Mouse (Mus musculus) embryonic facial prominence, embryonic 14.5 days (tissue): ENCODE results near the gene Glra1. TPM values are rescaled to one million over a fixed set of nuclear protein-coding genes. Genes with fewer than 3 reads are reported as not detected.

Experiments used
- ATAC-seq: fragments of 200-750 bp; cut with Nextera tagmentation; 2 replicates; pipeline ENCODE4 v1.8.0; 2017; ENCODE audit warnings: low read depth, moderate number of reproducible peaks, moderate TSS enrichment
- DNase-seq: peaks from one replicate; pipeline ENCODE4 v3.0.0-alpha.2; 2015; ENCODE audit warnings: low spot score
- H3K27ac ChIP-seq: fragments of 300-500 bp; sonication (generic); replicated peaks from 2 replicates; pipeline ENCODE4 v1.5.1; 2014; ENCODE audit warnings: low read depth, mild to moderate bottlenecking, low read length, moderate library complexity
- H3K27me3 ChIP-seq: fragments of 300-500 bp; sonication (generic); replicated peaks from 2 replicates; pipeline ENCODE4 v1.6.1; 2014; ENCODE audit warnings: low read length; ENCODE audit not compliant: control insufficient read depth, insufficient read depth
- H3K36me3 ChIP-seq: fragments of 300-500 bp; sonication (generic); 2 replicates; pipeline ENCODE4 v1.6.1; 2014; ENCODE audit warnings: low read length, mixed read lengths; ENCODE audit not compliant: control insufficient read depth, insufficient read depth
- H3K4me1 ChIP-seq: fragments of 300-500 bp; sonication (generic); 2 replicates; pipeline ENCODE4 v1.6.1; 2014; ENCODE audit warnings: antibody characterized with exemption, low read length; ENCODE audit not compliant: control insufficient read depth, insufficient read depth
- H3K4me2 ChIP-seq: fragments of 300-500 bp; sonication (generic); 2 replicates; pipeline ENCODE4 v1.6.1; 2014; ENCODE audit warnings: low read depth, mild to moderate bottlenecking, low read length, moderate library complexity, mixed read lengths
- H3K4me3 ChIP-seq: fragments of 300-500 bp; sonication (generic); 2 replicates; pipeline ENCODE4 v1.5.1; 2014; ENCODE audit warnings: low read depth, mild to moderate bottlenecking, low read length
- H3K9ac ChIP-seq: fragments of 300-500 bp; sonication (generic); 2 replicates; pipeline ENCODE4 v1.6.1; 2014; ENCODE audit warnings: low read depth, mild to moderate bottlenecking, low read length, moderate library complexity, mixed read lengths
- H3K9me3 ChIP-seq: fragments of 300-500 bp; sonication (generic); 2 replicates; pipeline ENCODE4 v1.6.1; 2016; ENCODE audit warnings: low read length; ENCODE audit not compliant: control insufficient read depth
- WGBS: fragments of 180-500 bp; shearing (Covaris S2); extraction: QIAGEN DNeasy Blood & Tissue Kit; methylation state at CpG from one replicate; pipeline ENCODE4 v1.1.7; 2014; 5-methylcytosine and 5-hydroxymethylcytosine counted together
- microRNA-seq: library from miRNA; unstranded; fragments of <30 nt; microRNA quantifications from one replicate; pipeline ENCODE4, GENCODE M21; 2016; ENCODE audit warnings: borderline number of aligned reads
- polyA plus RNA-seq: library from polyadenylated mRNA; unstranded; fragments of >200 nt; fragmentation: Nextera tagmentation; extraction: Ambion mirVana; gene quantifications from 2 replicates; pipeline ENCODE4 v1.2.1, GENCODE M21; 2014

Gene Glra1
- polyA plus RNA-seq, 1 experiment from 2014 or later: not detected

DNA sequence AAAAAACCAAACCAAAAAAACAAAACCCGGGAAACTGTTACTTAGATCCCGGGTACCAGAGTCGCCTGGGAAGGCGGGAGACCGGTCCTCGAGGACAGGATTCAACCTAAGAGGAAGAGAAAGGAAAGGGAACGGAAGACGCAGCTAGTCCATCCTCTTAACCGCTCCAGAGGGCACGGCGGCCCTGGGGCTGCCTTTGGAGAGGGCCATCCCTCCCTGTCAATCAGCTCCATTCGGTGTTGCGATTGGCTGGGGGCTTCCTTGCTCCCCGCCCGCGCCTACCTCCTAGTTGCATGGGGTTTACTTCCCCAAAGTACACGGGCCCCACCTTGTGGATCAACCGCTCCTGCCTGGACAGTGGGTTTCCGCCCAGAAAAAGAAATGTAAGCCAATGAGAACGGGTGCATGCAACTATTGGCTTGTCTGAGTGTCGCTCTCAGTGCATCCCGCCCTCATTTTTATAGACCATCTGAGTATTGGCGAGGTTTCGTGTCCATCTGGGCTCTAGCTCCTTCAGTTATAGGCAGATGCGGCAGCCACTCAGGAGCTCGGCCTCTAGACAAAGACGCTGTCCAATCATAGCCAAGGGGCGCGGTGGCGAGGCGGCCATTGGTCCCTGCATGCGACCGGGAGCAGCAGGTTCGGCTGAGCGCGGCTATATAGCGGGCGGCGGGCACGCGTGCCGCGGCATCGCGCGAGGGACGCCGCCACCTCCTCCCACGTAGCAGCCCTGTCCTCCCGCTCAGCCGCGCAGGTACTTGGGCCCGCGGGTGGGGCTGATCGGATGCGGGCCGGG, 138.8 kb downstream of the Glra1 start, which contains the start of gene G3bp1:
TSS of gene G3bp1 (plus strand) at position 638 of the 796 bp plus-strand sequence.
- WGBS: 0% methylated on average over 45 of the region's 57 CpGs
- Histone ChIP-seq H3K27me3 (no peaks in the 10 kb centered on the region), H3K4me3 (peak within 1 kb of the TSS; percentile 99), H3K36me3 (peaks cover 21% of the 10 kb centered on the region), H3K9me3 (no peaks in the 10 kb centered on the region), H3K27ac (peak within 1 kb of the TSS; percentile 92), H3K9ac (peak within 1 kb of the TSS; percentile 98), H3K4me2 (peak within 1 kb of the TSS; percentile 78), H3K4me1 (peaks cover 14% of the 10 kb centered on the region)
- peak; percentile 97 for ATAC-seq
- DNase-seq: peak; percentile 100

DNA sequence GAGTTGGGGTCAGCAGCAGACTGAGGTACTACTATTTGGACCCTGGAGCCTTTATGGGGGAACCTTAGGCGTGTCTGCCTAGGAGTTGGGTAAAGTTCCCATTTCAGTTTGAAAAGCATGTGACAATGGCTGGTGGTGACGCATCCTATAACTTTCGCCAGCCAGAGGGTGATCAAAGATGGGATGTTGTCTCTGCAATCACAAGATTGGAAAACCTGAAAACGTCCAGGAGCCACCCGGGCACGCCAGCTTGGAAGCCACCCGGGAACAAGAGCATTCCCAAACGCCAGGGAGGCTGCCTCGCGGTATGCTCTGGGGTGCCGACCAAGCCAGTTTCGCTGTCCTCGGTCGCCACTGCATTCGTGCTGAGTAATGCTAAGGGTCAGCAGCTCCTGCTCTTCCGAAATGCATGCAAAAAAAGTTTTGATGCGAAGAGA, 139.4 kb downstream of the Glra1 start:
- peak overlapping the region; percentile 92 for H3K27ac ChIP-seq
- H3K4me2 ChIP-seq: peak overlapping the region; percentile 78
- H3K9ac ChIP-seq: peak overlapping the region; percentile 71
- peaks cover 14% of the 10 kb centered on the region for H3K4me1 ChIP-seq
- H3K9me3 ChIP-seq: no peaks in the 10 kb centered on the region
- WGBS: 4% methylated on average over 17 of the region's 17 CpGs
- DNase-seq: no peak
- H3K27me3 ChIP-seq: no peaks in the 10 kb centered on the region
- ATAC-seq: no peak
- H3K4me3 ChIP-seq: peak overlapping the region; percentile 43
- peaks cover 16% of the 10 kb centered on the region; the same call in 1 of the 2 replicates for H3K36me3 ChIP-seq

DNA sequence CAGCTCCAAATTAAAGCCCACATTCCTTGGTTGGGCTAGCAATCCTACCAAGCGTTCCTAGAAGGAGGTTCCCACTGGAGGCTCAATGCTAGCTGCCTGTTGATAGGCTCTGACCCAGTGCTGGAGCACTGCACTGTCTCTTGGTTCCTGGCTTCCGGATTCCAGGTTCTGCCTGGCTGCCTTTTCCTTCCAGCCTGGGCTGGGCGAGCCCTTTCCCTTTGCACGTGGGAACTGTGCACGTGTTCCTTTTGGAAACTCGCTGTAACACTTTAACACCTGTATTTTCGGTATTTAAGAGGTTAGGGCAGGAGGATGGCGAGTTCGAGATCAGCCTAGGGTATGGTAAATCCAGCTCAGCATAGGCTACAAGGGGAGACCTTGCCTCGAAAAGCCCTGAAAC, 140.0 kb downstream of the Glra1 start:
- Histone ChIP-seq H3K4me1 (peaks cover 14% of the 10 kb centered on the region), H3K36me3 (peaks cover 10% of the 10 kb centered on the region; the same call in 1 of the 2 replicates), H3K4me2 (peak overlapping the region; percentile 78), H3K27me3 (no peaks in the 10 kb centered on the region), H3K4me3 (peak overlapping the region; percentile 43), H3K27ac (peak overlapping the region; percentile 92), H3K9me3 (no peaks in the 10 kb centered on the region), H3K9ac (peak overlapping the region; percentile 71; the same call in 1 of the 2 replicates)
- 74% methylated on average over 10 of the region's 10 CpGs for WGBS
- DNase-seq (no peak), ATAC-seq (no peak)

DNA sequence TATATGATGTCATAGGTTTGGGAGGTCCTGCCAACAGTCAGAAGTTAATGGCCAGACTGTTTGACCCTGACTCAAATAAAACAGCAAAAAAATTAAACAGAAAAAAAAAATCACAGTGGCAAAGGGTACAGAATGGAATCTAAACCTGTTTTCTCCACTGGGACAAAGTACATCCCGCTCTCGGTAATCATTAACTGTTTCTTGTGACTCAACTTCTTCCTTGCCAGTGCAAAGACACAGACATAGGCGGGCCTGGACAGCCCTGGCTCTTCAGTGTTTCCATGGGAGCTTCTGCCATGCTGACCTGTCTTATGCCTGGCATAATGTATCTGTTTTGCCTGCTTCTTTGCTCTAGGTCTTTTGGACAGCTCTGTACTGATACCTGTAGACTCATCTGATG, 142.8 kb downstream of the Glra1 start:
- no peaks in the 10 kb centered on the region for H3K27me3 ChIP-seq
- 83% methylated on average over 3 of the region's 3 CpGs for WGBS
- no peak overlapping the region for H3K27ac ChIP-seq
- H3K4me1 ChIP-seq: peaks cover 9% of the 10 kb centered on the region
- H3K4me3 ChIP-seq: no peak overlapping the region
- DNase-seq (no peak), ATAC-seq (no peak)
- H3K36me3 ChIP-seq: no peaks in the 10 kb centered on the region
- H3K4me2 ChIP-seq: no peak overlapping the region
- no peaks in the 10 kb centered on the region for H3K9me3 ChIP-seq
- H3K9ac ChIP-seq: no peak overlapping the region

DNA sequence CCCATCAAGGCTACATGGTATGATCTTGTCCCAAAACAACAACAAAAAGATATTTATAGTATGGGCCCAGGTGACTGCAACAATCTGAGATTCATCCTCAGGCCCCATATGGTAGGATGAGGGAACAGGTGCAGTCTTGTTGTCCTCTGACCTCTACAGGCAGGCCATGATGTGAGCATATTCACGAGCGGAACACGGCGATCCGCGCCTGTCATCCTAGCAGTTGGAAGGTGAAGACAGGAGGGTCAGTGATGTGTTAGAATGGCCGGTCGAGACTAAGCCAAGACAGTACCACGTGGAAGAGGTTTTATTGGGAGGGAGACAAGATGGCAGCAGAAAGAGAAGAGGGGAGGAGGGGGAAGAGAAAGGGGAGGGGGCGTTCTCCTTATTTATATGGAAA, 143.3 kb downstream of the Glra1 start:
- no peak overlapping the region for H3K9ac ChIP-seq
- no peaks in the 10 kb centered on the region for H3K36me3 ChIP-seq
- H3K4me2 ChIP-seq: no peak overlapping the region
- no peak overlapping the region for H3K27ac ChIP-seq
- H3K9me3 ChIP-seq: no peaks in the 10 kb centered on the region
- 83% methylated on average over 10 of the region's 10 CpGs for WGBS
- ATAC-seq (no peak), DNase-seq (no peak)
- peaks cover 14% of the 10 kb centered on the region for H3K4me1 ChIP-seq
- H3K4me3 ChIP-seq: no peak overlapping the region
- no peaks in the 10 kb centered on the region for H3K27me3 ChIP-seq

Small RNA genes within 50 kb of the gene (microRNA-seq; reads per million reads assigned to microRNA genes)
- gene Mir7652: not detected

Other genes starting within 250 kb of the Glra1 start
- gene Sparc, start 185.0 kb downstream of the Glra1 start, polyA plus RNA-seq: 2,713 and 3,340 TPM in 2 replicates
- 409 and 416 TPM in 2 replicates for gene Atox1, start 147.0 kb downstream of the Glra1 start, polyA plus RNA-seq
- 147 and 171 TPM in 2 replicates for gene G3bp1, start 138.5 kb downstream of the Glra1 start, polyA plus RNA-seq